Mouse (Mus musculus) stomach, postnatal 0 days (tissue): ENCODE data around the gene Glb1l3. TPM values are rescaled to one million over a fixed set of nuclear protein-coding genes. Genes with fewer than 3 reads are reported as not detected.

Experiments used
- ATAC-seq: fragments of 200-750 bp; cut with Nextera tagmentation; 2 replicates; pipeline ENCODE4 v1.8.0; 2017; ENCODE audit not compliant: low FRiP score, low TSS enrichment
- DNase-seq: peaks from one replicate; pipeline ENCODE4 v3.0.0-alpha.2; 2016; ENCODE audit warnings: low spot score
- H3K27ac ChIP-seq: fragments of 300-500 bp; sonication (generic); replicated peaks from 2 replicates; pipeline ENCODE4 v1.5.1; 2014; ENCODE audit warnings: mild to moderate bottlenecking, control low read depth
- H3K27me3 ChIP-seq: fragments of 300-500 bp; sonication (generic); 2 replicates; pipeline ENCODE4 v1.6.1; 2014; ENCODE audit warnings: low read length; ENCODE audit not compliant: control insufficient read depth, insufficient read depth
- H3K36me3 ChIP-seq: fragments of 300-500 bp; sonication (generic); 2 replicates; pipeline ENCODE4 v1.6.1; 2014; ENCODE audit warnings: low read length, mixed read lengths; ENCODE audit not compliant: control insufficient read depth, insufficient read depth
- H3K4me1 ChIP-seq: fragments of 300-500 bp; sonication (generic); replicated peaks from 2 replicates; pipeline ENCODE4 v1.6.1; 2014; ENCODE audit warnings: antibody characterized with exemption; ENCODE audit not compliant: control insufficient read depth, insufficient read depth
- H3K4me2 ChIP-seq: fragments of 300-500 bp; sonication (generic); replicated peaks from 2 replicates; pipeline ENCODE4 v1.6.1; 2014; ENCODE audit warnings: low read depth, mild to moderate bottlenecking, control low read depth, moderate library complexity
- H3K4me3 ChIP-seq: fragments of 300-500 bp; sonication (generic); 2 replicates; pipeline ENCODE4 v1.5.1; 2014; ENCODE audit warnings: low read depth, low read length, control low read depth
- H3K9ac ChIP-seq: fragments of 300-500 bp; sonication (generic); 2 replicates; pipeline ENCODE4 v1.6.1; 2014; ENCODE audit warnings: mild to moderate bottlenecking, low read length, control low read depth, mixed read lengths
- H3K9me3 ChIP-seq: fragments of 300-500 bp; sonication (generic); 2 replicates; pipeline ENCODE4 v1.6.1; 2016; ENCODE audit warnings: low read length; ENCODE audit not compliant: control insufficient read depth
- CTCF ChIP-seq: IDR thresholded peaks from 2 replicates; pipeline ENCODE4 v1.5.1; 2016; ENCODE audit warnings: antibody characterized with exemption, low read depth, mild to moderate bottlenecking, moderate library complexity
- EP300 ChIP-seq: optimal IDR thresholded peaks from 2 replicates; pipeline ENCODE3; 2016; ENCODE audit warnings: antibody characterized with exemption
- WGBS: fragments of 180-500 bp; shearing (Covaris S2); extraction: QIAGEN DNeasy Blood & Tissue Kit; methylation state at CpG from one replicate; pipeline ENCODE4 v1.1.7; 2014; 5-methylcytosine and 5-hydroxymethylcytosine counted together
- polyA plus RNA-seq: library from polyadenylated mRNA; unstranded; fragments of >200 nt; fragmentation: Nextera tagmentation; extraction: Ambion mirVana; gene quantifications from 2 replicates; pipeline ENCODE4 v1.2.1, GENCODE M21; 2015

Gene Glb1l3
- polyA plus RNA-seq, 1 experiment from 2014 or later = 0.17 TPM

DNA sequence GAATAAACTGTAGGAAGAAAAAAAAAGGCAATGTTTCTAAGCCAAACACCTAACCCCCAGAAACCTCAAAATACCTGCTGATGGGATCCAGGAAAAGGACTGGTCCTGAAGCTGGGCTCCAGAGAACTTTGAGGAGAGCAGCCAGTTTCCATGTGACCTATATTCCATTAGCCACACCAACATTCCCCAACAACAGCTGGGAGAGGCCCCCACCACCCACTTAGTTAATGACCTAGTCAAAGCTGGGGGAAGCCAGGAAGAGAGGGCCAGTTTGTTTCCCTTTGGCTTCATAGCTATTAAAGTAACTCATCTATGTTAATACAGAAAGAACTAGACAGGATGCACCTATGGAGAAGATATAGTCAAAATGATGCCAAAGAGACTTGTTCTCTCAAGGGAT, 56.4 kb downstream of the Glb1l3 start:
- TF ChIP-seq EP300 (no peak), CTCF (no peak)

GRCm38 (mm10) chr9:26800357-26800756, 60.3 kb downstream of the Glb1l3 start:
- Histone ChIP-seq H3K27ac (no peak overlapping the region), H3K4me1 (no peaks in the 10 kb centered on the region), H3K9ac (no peak overlapping the region), H3K4me2 (no peak overlapping the region), H3K36me3 (no peaks in the 10 kb centered on the region), H3K4me3 (no peak overlapping the region), H3K9me3 (no peaks in the 10 kb centered on the region), H3K27me3 (no peaks in the 10 kb centered on the region)
- no peak for TF ChIP-seq CTCF
- no peak for TF ChIP-seq EP300
- no peak for DNase-seq
- WGBS = 95% methylated on average over 2 of the region's 2 CpGs
- no peak for ATAC-seq

More for the DNA sequence above, 56.4 kb downstream of the Glb1l3 start:
- ATAC-seq = no peak
- no peak overlapping the region for H3K27ac ChIP-seq
- H3K27me3 ChIP-seq = no peaks in the 10 kb centered on the region
- no peak for DNase-seq
- no peak overlapping the region for H3K4me3 ChIP-seq
- no peaks in the 10 kb centered on the region for H3K4me1 ChIP-seq
- H3K4me2 ChIP-seq = no peak overlapping the region
- no peaks in the 10 kb centered on the region for H3K9me3 ChIP-seq
- no peak overlapping the region for H3K9ac ChIP-seq
- no peaks in the 10 kb centered on the region for H3K36me3 ChIP-seq

- Histone ChIP-seq H3K9ac (no peak overlapping the region), H3K4me3 (no peak overlapping the region), H3K4me1 (no peaks in the 10 kb centered on the region), H3K36me3 (no peaks in the 10 kb centered on the region), H3K4me2 (no peak overlapping the region), H3K9me3 (no peaks in the 10 kb centered on the region), H3K27me3 (no peaks in the 10 kb centered on the region), H3K27ac (no peak overlapping the region)
- DNase-seq (no peak), ATAC-seq (no peak)
- WGBS = 68% methylated on average over 1 of the region's 1 CpGs
- no peak for TF ChIP-seq EP300
- TF ChIP-seq CTCF = no peak
Observed at GRCm38 (mm10) chr9:26798731-26799130, 62.0 kb downstream of the Glb1l3 start.

GRCm38 (mm10) chr9:26798205-26798604, 62.5 kb downstream of the Glb1l3 start:
- Histone ChIP-seq H3K27ac (no peak overlapping the region), H3K4me2 (no peak overlapping the region), H3K36me3 (no peaks in the 10 kb centered on the region), H3K9ac (no peak overlapping the region), H3K9me3 (no peaks in the 10 kb centered on the region), H3K4me3 (no peak overlapping the region), H3K27me3 (no peaks in the 10 kb centered on the region), H3K4me1 (no peaks in the 10 kb centered on the region)
- DNase-seq = peak; percentile 41
- no peak for TF ChIP-seq EP300
- TF ChIP-seq CTCF = no peak
- peak; percentile 51; the same call in 1 of the 2 replicates for ATAC-seq
- WGBS = 75% methylated on average over 3 of the region's 3 CpGs

DNA sequence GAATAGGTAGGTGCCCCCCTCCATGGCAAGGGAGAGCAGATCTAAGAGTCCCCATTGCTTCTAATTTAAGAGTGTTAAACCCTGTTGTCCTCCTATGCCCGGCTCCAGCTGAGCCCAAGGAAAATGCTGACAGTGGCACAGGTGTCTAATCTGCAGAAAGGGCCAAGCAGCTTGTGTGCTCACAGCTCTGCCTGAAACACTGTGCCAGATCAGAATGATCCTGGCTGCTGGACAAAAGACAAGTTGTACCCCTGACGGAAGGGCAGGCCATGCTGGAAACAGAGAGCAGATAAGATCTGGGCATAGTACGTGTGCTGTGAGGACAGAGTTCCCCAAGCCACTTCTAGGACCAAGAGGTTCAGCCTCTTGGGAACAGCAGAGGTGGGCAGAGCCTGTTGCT, 67.9 kb downstream of the Glb1l3 start:
- Histone ChIP-seq H3K27ac (no peak overlapping the region), H3K36me3 (no peaks in the 10 kb centered on the region), H3K9ac (no peak overlapping the region), H3K27me3 (no peaks in the 10 kb centered on the region), H3K4me1 (no peaks in the 10 kb centered on the region), H3K9me3 (no peaks in the 10 kb centered on the region), H3K4me3 (no peak overlapping the region), H3K4me2 (no peak overlapping the region)
- TF ChIP-seq CTCF (no peak), EP300 (no peak)
- ATAC-seq = no peak
- 59% methylated on average over 3 of the region's 3 CpGs for WGBS
- no peak for DNase-seq

DNA sequence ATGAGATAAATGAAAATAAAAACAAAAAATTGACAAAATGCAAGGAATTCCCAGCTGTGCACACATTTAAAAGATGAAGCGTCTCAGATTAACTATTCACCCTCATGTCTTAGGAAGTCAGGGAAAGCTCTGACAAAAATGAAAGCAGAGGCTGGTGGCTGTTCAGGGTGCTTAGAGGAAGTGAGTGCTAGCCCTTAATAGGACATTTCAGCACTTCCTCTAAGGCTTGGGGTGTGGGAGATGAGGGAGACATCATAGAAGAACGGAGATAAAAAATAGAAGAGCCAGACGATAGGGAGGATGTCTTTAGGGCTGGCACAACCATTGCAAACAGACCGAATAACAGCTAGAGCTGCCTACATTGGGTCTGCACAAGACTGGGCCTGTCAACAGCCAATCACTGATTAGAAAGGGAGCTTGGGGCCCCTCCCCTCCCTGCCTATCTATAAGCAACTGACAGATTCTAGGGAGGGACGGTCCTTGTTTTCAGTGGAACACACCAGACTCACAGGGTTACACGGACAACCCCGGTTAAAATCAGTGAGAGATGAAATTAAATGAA, 77.2 kb downstream of the Glb1l3 start:
- no peak for TF ChIP-seq EP300
- TF ChIP-seq CTCF = no peak
- no peaks in the 10 kb centered on the region for H3K36me3 ChIP-seq
- ATAC-seq (no peak), DNase-seq (no peak)
- H3K4me3 ChIP-seq = no peak overlapping the region
- no peak overlapping the region for H3K4me2 ChIP-seq
- no peaks in the 10 kb centered on the region for H3K4me1 ChIP-seq
- no peaks in the 10 kb centered on the region for H3K27me3 ChIP-seq
- WGBS = 39% methylated on average over 7 of the region's 7 CpGs
- H3K9ac ChIP-seq = no peak overlapping the region
- H3K27ac ChIP-seq = no peak overlapping the region
- no peaks in the 10 kb centered on the region for H3K9me3 ChIP-seq
